Mouse (Mus musculus) stomach, postnatal 0 days (tissue): ENCODE measurements around the gene Tcte1.

Experiments
- CTCF ChIP-seq: IDR thresholded peaks from 2 replicates; pipeline ENCODE4 v1.5.1; 2016; ENCODE audit warnings: antibody characterized with exemption, low read depth, mild to moderate bottlenecking, moderate library complexity
- EP300 ChIP-seq: optimal IDR thresholded peaks from 2 replicates; pipeline ENCODE3; 2016; ENCODE audit warnings: antibody characterized with exemption

- TF ChIP-seq EP300: no peak
- no peak for TF ChIP-seq CTCF
Observed at GRCm38 (mm10) chr17:45588370-45588769, 65.1 kb downstream of the Tcte1 start.
